Mouse (Mus musculus): ENCODE results near the gene Smad3.

GRCm38 (mm10) chr9:63758641-63759391 lies 1.0 kb upstream of the Smad3 start:
- TF ChIP-seq POLR2A (IDR thresholded peaks at IDR 0.05; ENCODE audit: insufficient read depth, low read depth, low read length) (no peak), CTCF (IDR thresholded peaks at IDR 0.05; ENCODE audit: insufficient read depth, low read depth, low read length) (no peak)
